Mouse (Mus musculus): ENCODE data around the gene Pla2g4a.

DNA sequence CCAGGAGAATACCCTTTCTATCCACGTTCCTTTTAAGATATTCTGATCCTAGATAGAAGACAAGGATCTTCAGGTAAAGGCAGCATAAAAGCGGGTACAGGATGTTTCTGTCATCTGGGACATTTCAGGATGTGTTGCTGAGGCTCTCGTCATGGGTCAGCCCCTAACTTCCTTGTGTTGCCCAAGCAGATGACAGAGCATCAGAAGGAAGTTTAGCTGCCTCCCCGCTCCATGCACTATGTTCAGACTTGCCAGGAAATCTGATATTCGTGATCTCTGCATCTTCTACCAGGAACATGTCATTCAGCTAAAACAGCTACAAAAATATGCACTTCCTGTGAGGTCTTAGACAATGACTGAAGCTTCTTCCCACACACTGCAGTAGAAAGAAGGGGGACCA is 70.0 kb downstream of the Pla2g4a start:
- TF ChIP-seq CTCF (IDR thresholded peaks at IDR 0.05; ENCODE audit: extremely low read depth, insufficient read length, insufficient replicate concordance, low read depth, low read length) (no peak), POLR2A (IDR thresholded peaks at IDR 0.05; ENCODE audit: low read depth, low read length) (no peak)
